Mouse (Mus musculus) hindbrain, embryonic 14.5 days (tissue): ENCODE measurements around the gene Scrn2. TPM values are rescaled to one million over a fixed set of nuclear protein-coding genes. Genes with fewer than 3 reads are reported as not detected.

Experiments used
- ATAC-seq: fragments of 200-750 bp; cut with Nextera tagmentation; 2 replicates; pipeline ENCODE4 v1.8.0; 2017; ENCODE audit warnings: moderate number of reproducible peaks, mild to moderate bottlenecking, moderate TSS enrichment, moderate library complexity; ENCODE audit not compliant: low FRiP score
- DNase-seq: peaks from one replicate; pipeline ENCODE4 v3.0.0-alpha.2; 2015; ENCODE audit warnings: low spot score
- H3K27ac ChIP-seq: fragments of 300-500 bp; sonication (generic); 2 replicates; pipeline ENCODE4 v1.5.1; 2014; ENCODE audit warnings: mild to moderate bottlenecking, moderate library complexity
- H3K27me3 ChIP-seq: fragments of 300-500 bp; sonication (generic); 2 replicates; pipeline ENCODE4 v1.6.1; 2014; ENCODE audit warnings: mild to moderate bottlenecking, low read length, mixed read lengths; ENCODE audit not compliant: control insufficient read depth, insufficient read depth
- H3K36me3 ChIP-seq: fragments of 300-500 bp; sonication (generic); replicated peaks from 2 replicates; pipeline ENCODE4 v1.6.1; 2014; ENCODE audit not compliant: control insufficient read depth, insufficient read depth
- H3K4me1 ChIP-seq: fragments of 300-500 bp; sonication (generic); replicated peaks from 2 replicates; pipeline ENCODE4 v1.6.1; 2014; ENCODE audit warnings: antibody characterized with exemption, low read length, mixed read lengths; ENCODE audit not compliant: control insufficient read depth, insufficient read depth
- H3K4me2 ChIP-seq: fragments of 300-500 bp; sonication (generic); replicated peaks from 2 replicates; pipeline ENCODE4 v1.6.1; 2014; ENCODE audit warnings: mild to moderate bottlenecking, moderate library complexity
- H3K4me3 ChIP-seq: fragments of 300-500 bp; sonication (generic); replicated peaks from 2 replicates; pipeline ENCODE4 v1.5.1; 2014; ENCODE audit warnings: mild to moderate bottlenecking, low read length
- H3K9ac ChIP-seq: fragments of 300-500 bp; sonication (generic); 2 replicates; pipeline ENCODE4 v1.6.1; 2014
- H3K9me3 ChIP-seq: fragments of 300-500 bp; sonication (generic); 2 replicates; pipeline ENCODE4 v1.6.1; 2016; ENCODE audit warnings: low read length; ENCODE audit not compliant: control insufficient read depth
- WGBS: fragments of 180-500 bp; shearing (Covaris S2); extraction: QIAGEN DNeasy Blood & Tissue Kit; methylation state at CpG from one replicate; pipeline ENCODE4 v1.1.7; 2014; 5-methylcytosine and 5-hydroxymethylcytosine counted together
- polyA plus RNA-seq: library from polyadenylated mRNA; unstranded; fragments of >200 nt; fragmentation: Nextera tagmentation; extraction: Ambion mirVana; gene quantifications from 2 replicates; pipeline ENCODE4 v1.2.1, GENCODE M21; 2014

Gene Scrn2
- polyA plus RNA-seq, 1 experiment from 2014 or later, result 11.5 TPM

- Histone ChIP-seq H3K4me1 (no peaks in the 10 kb centered on the region), H3K36me3 (peaks cover 42% of the 10 kb centered on the region), H3K4me2 (no peak overlapping the region), H3K9ac (no peak overlapping the region), H3K9me3 (no peaks in the 10 kb centered on the region), H3K4me3 (no peak overlapping the region), H3K27me3 (no peaks in the 10 kb centered on the region), H3K27ac (no peak overlapping the region)
- WGBS, result 90% methylated on average over 12 of the region's 12 CpGs
- ATAC-seq (no peak), DNase-seq (no peak)
These were observed 36.0 kb downstream of the Scrn2 start for GRCm38 (mm10) chr11:97065538-97066295.

GRCm38 (mm10) chr11:97066656-97067360 lies 37.1 kb downstream of the Scrn2 start:
- H3K36me3 ChIP-seq, result peaks cover 32% of the 10 kb centered on the region
- no peaks in the 10 kb centered on the region for H3K4me1 ChIP-seq
- WGBS, result 47% methylated on average over 22 of the region's 22 CpGs
- no peaks in the 10 kb centered on the region for H3K27me3 ChIP-seq
- DNase-seq (no peak), ATAC-seq (no peak)
- H3K9me3 ChIP-seq, result no peaks in the 10 kb centered on the region
- no peak overlapping the region for H3K4me2 ChIP-seq
- no peak overlapping the region for H3K4me3 ChIP-seq
- no peak overlapping the region for H3K9ac ChIP-seq
- H3K27ac ChIP-seq, result no peak overlapping the region

GRCm38 (mm10) chr11:97069333-97069732 lies 39.6 kb downstream of the Scrn2 start:
- Histone ChIP-seq H3K4me2 (no peak overlapping the region), H3K9me3 (no peaks in the 10 kb centered on the region), H3K9ac (no peak overlapping the region), H3K27ac (no peak overlapping the region), H3K36me3 (peaks cover 29% of the 10 kb centered on the region), H3K4me1 (no peaks in the 10 kb centered on the region), H3K27me3 (no peaks in the 10 kb centered on the region), H3K4me3 (no peak overlapping the region)
- ATAC-seq (no peak), DNase-seq (no peak)
- WGBS, result 50% methylated on average over 1 of the region's 1 CpGs

- 89% methylated on average over 2 of the region's 2 CpGs for WGBS
- Histone ChIP-seq H3K4me3 (no peak overlapping the region), H3K4me1 (no peaks in the 10 kb centered on the region), H3K4me2 (no peak overlapping the region), H3K36me3 (peaks cover 29% of the 10 kb centered on the region), H3K9me3 (no peaks in the 10 kb centered on the region), H3K27ac (no peak overlapping the region), H3K27me3 (no peaks in the 10 kb centered on the region), H3K9ac (no peak overlapping the region)
- no peak for ATAC-seq
- DNase-seq, result no peak
These were observed 40.0 kb downstream of the Scrn2 start for GRCm38 (mm10) chr11:97069770-97070169.

GRCm38 (mm10) chr11:97071129-97071528 lies 41.4 kb downstream of the Scrn2 start:
- Histone ChIP-seq H3K4me1 (no peaks in the 10 kb centered on the region), H3K4me2 (no peak overlapping the region), H3K36me3 (peaks cover 26% of the 10 kb centered on the region), H3K4me3 (no peak overlapping the region), H3K9me3 (no peaks in the 10 kb centered on the region), H3K27me3 (no peaks in the 10 kb centered on the region), H3K27ac (no peak overlapping the region), H3K9ac (no peak overlapping the region)
- DNase-seq (no peak), ATAC-seq (no peak)
- 84% methylated on average over 1 of the region's 1 CpGs for WGBS

GRCm38 (mm10) chr11:97072533-97072932 lies 42.8 kb downstream of the Scrn2 start:
- ATAC-seq (no peak; the same call in 1 of the 2 replicates), DNase-seq (peak; percentile 86)
- peaks cover 17% of the 10 kb centered on the region for H3K36me3 ChIP-seq
- WGBS, result 26% methylated on average over 3 of the region's 3 CpGs
- H3K4me1 ChIP-seq, result no peaks in the 10 kb centered on the region
- no peak overlapping the region for H3K4me2 ChIP-seq
- H3K27ac ChIP-seq, result no peak overlapping the region
- H3K27me3 ChIP-seq, result no peaks in the 10 kb centered on the region
- H3K9me3 ChIP-seq, result no peaks in the 10 kb centered on the region
- H3K4me3 ChIP-seq, result no peak overlapping the region
- no peak overlapping the region for H3K9ac ChIP-seq

GRCm38 (mm10) chr11:97074235-97074634 lies 44.5 kb downstream of the Scrn2 start:
- H3K9ac ChIP-seq, result no peak overlapping the region
- no peak overlapping the region for H3K4me3 ChIP-seq
- no peak overlapping the region for H3K4me2 ChIP-seq
- H3K27me3 ChIP-seq, result no peaks in the 10 kb centered on the region
- peaks cover 3% of the 10 kb centered on the region for H3K36me3 ChIP-seq
- 76% methylated on average over 8 of the region's 8 CpGs for WGBS
- ATAC-seq, result no peak
- H3K4me1 ChIP-seq, result no peaks in the 10 kb centered on the region
- no peak for DNase-seq
- no peaks in the 10 kb centered on the region for H3K9me3 ChIP-seq
- H3K27ac ChIP-seq, result no peak overlapping the region

GRCm38 (mm10) chr11:97078751-97079150 lies 49.0 kb downstream of the Scrn2 start:
- Histone ChIP-seq H3K9me3 (no peaks in the 10 kb centered on the region), H3K36me3 (no peaks in the 10 kb centered on the region), H3K9ac (no peak overlapping the region), H3K27me3 (no peaks in the 10 kb centered on the region), H3K4me3 (no peak overlapping the region), H3K27ac (no peak overlapping the region), H3K4me2 (no peak overlapping the region), H3K4me1 (0 out of 2 replicates have a peak, but pooled peaks cover 5% of the 10 kb centered on the region)
- DNase-seq, result no peak
- WGBS, result 56% methylated on average over 4 of the region's 4 CpGs
- ATAC-seq, result no peak

- Histone ChIP-seq H3K4me1 (0 out of 2 replicates have a peak, but pooled peaks cover 5% of the 10 kb centered on the region), H3K4me2 (no peak overlapping the region), H3K9me3 (no peaks in the 10 kb centered on the region), H3K27me3 (no peaks in the 10 kb centered on the region), H3K36me3 (no peaks in the 10 kb centered on the region), H3K9ac (no peak overlapping the region), H3K4me3 (no peak overlapping the region), H3K27ac (no peak overlapping the region)
- 32% methylated on average over 9 of the region's 9 CpGs for WGBS
- ATAC-seq, result no peak
- DNase-seq, result no peak
These were observed 50.6 kb downstream of the Scrn2 start for GRCm38 (mm10) chr11:97080291-97080690.
